Mouse (Mus musculus) kidney, postnatal 0 days (tissue): Measurements from ENCODE around the gene Plbd2. TPM values are rescaled to one million over a fixed set of nuclear protein-coding genes. Genes with fewer than 3 reads are reported as not detected.

ENCODE experiments used
- ATAC-seq: fragments of 200-750 bp; cut with Nextera tagmentation; replicated peaks from 2 replicates; pipeline ENCODE4 v1.8.0; 2017; ENCODE audit warnings: low read depth, moderate number of reproducible peaks, moderate TSS enrichment, moderate library complexity; ENCODE audit not compliant: low FRiP score
- DNase-seq: peaks from one replicate; pipeline ENCODE4 v3.0.0-alpha.2; 2016; ENCODE audit warnings: low spot score
- H3K27ac ChIP-seq: fragments of 300-500 bp; sonication (generic); 2 replicates; pipeline ENCODE4 v1.5.1; 2014; ENCODE audit warnings: mild to moderate bottlenecking
- H3K27me3 ChIP-seq: fragments of 300-500 bp; sonication (generic); 2 replicates; pipeline ENCODE4 v1.6.1; 2014; ENCODE audit warnings: low read length, mixed read lengths; ENCODE audit not compliant: insufficient read depth
- H3K36me3 ChIP-seq: fragments of 300-500 bp; sonication (generic); 2 replicates; pipeline ENCODE4 v1.6.1; 2014; ENCODE audit warnings: low read length, mixed read lengths; ENCODE audit not compliant: insufficient read depth
- H3K4me1 ChIP-seq: fragments of 300-500 bp; sonication (generic); replicated peaks from 2 replicates; pipeline ENCODE4 v1.6.1; 2014; ENCODE audit warnings: antibody characterized with exemption, low read length, mixed read lengths; ENCODE audit not compliant: insufficient read depth
- H3K4me2 ChIP-seq: fragments of 300-500 bp; sonication (generic); 2 replicates; pipeline ENCODE4 v1.6.1; 2014; ENCODE audit warnings: mild to moderate bottlenecking, low read length, moderate library complexity, mixed read lengths
- H3K4me3 ChIP-seq: fragments of 300-500 bp; sonication (generic); replicated peaks from 2 replicates; pipeline ENCODE4 v1.5.1; 2014; ENCODE audit warnings: low read depth, low read length
- H3K9ac ChIP-seq: fragments of 300-500 bp; sonication (generic); 2 replicates; pipeline ENCODE4 v1.6.1; 2014; ENCODE audit warnings: low read depth, low read length
- H3K9me3 ChIP-seq: fragments of 300-500 bp; sonication (generic); replicated peaks from 2 replicates; pipeline ENCODE4 v1.6.1; 2016; ENCODE audit warnings: low read length, inconsistent platforms, mixed read lengths
- CTCF ChIP-seq: IDR thresholded peaks from 2 replicates; pipeline ENCODE4 v1.5.1; 2016; ENCODE audit warnings: antibody characterized with exemption, low read depth, mild to moderate bottlenecking, moderate library complexity
- WGBS: fragments of 180-500 bp; shearing (Covaris S2); extraction: QIAGEN DNeasy Blood & Tissue Kit; methylation state at CpG from one replicate; pipeline ENCODE4 v1.1.7; 2014; 5-methylcytosine and 5-hydroxymethylcytosine counted together
- polyA plus RNA-seq: library from polyadenylated mRNA; unstranded; fragments of >200 nt; fragmentation: Nextera tagmentation; extraction: Ambion mirVana; gene quantifications from 2 replicates; pipeline ENCODE4 v1.2.1, GENCODE M21; 2015

Gene Plbd2
- polyA plus RNA-seq, 1 experiment from 2014 or later: 78.2 TPM

DNA sequence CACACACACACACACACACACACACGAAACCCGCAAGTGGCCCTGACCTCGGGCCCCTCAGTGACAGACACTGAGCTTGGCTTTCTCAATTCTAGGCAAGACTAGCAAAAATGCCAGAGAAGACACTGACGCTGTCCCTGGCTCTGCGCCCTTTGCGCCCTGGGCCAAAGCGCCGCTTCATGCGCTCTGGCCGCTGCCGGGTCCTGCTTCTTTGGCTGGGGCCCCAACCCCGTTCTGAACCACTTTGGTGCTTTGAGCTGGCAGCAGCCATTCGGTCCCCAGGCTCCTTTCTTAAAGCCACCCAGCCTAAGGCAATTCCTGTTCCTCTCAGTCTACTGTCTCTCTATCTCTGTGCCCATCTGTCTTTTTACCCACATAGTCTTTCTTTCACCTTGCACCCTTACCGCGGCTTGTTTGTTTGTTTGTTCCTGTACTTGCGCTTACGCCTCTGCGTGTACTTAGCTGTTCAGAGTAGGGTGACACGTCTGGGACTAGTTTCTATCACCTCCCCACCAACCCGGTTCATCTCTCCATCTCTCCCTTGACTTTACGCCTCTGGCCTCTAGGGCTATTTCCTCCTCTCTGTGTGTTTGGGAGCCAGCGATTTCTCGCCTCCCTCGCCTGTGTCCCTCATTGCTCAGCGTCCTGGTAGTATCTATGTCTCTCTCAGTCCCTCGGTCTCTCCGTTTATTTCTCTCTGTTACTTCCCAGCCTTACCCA lies 64.3 kb downstream of the Plbd2 start:
- Histone ChIP-seq H3K27ac (no peak overlapping the region), H3K4me2 (peak overlapping the region; percentile 50; the same call in 1 of the 2 replicates), H3K4me3 (no peak overlapping the region), H3K36me3 (no peaks in the 10 kb centered on the region), H3K9ac (no peak overlapping the region), H3K9me3 (no peaks in the 10 kb centered on the region), H3K4me1 (peaks cover 8% of the 10 kb centered on the region; the same call in 1 of the 2 replicates), H3K27me3 (peaks cover 64% of the 10 kb centered on the region)
- ATAC-seq (no peak), DNase-seq (peak; percentile 15)
- TF ChIP-seq CTCF: no peak
- WGBS: 1% methylated on average over 27 of the region's 27 CpGs

DNA sequence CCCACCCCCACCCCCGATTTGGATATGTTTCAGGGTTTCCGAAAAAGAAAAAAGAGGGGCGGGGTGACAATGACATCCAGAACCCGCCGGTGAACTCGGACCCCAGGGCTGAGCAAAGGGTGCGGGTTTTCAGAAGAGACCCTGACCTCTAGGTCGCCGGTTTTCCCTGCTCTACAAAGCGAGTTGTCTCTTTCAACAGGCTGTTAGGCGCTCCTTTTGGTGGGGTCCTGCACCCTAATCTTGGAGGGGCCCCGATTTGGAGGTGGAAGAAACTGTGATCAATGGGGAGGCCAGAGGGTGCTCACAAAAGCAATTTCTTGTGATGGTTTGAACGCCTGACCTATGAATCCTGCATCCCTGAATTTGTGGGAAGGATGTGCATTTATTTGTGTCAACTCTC lies 65.0 kb downstream of the Plbd2 start:
- Histone ChIP-seq H3K36me3 (no peaks in the 10 kb centered on the region), H3K9ac (no peak overlapping the region), H3K4me1 (peaks cover 8% of the 10 kb centered on the region; the same call in 1 of the 2 replicates), H3K9me3 (no peaks in the 10 kb centered on the region), H3K4me2 (no peak overlapping the region), H3K4me3 (no peak overlapping the region), H3K27me3 (peaks cover 70% of the 10 kb centered on the region), H3K27ac (no peak overlapping the region)
- 3% methylated on average over 13 of the region's 13 CpGs for WGBS
- DNase-seq: no peak
- ATAC-seq: no peak
- TF ChIP-seq CTCF: no peak

DNA sequence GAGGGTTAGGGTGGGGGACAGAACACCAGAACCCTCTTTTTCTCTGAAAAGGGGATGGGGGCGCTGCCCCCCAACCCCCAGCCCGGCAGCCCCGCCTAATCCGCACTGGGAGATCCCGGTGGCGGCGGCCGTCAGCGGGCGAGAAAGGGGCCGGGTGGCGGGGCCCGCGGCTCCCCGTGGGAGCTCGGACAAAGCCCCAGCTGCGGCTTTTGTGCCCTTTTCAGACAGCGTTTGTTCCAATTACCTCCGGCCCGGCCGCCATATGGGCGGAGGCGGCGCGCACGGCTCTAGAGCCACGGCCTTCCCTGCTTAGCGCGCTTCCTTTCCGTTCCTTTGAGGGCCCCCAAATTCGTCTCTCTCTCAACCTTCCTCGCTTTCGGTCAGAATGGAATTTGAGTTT lies 65.4 kb downstream of the Plbd2 start:
- Histone ChIP-seq H3K4me3 (no peak overlapping the region), H3K4me1 (peaks cover 8% of the 10 kb centered on the region; the same call in 1 of the 2 replicates), H3K27me3 (peaks cover 72% of the 10 kb centered on the region), H3K27ac (no peak overlapping the region), H3K4me2 (no peak overlapping the region), H3K9ac (no peak overlapping the region), H3K9me3 (no peaks in the 10 kb centered on the region), H3K36me3 (no peaks in the 10 kb centered on the region)
- TF ChIP-seq CTCF: no peak
- under 1% methylated on average over 33 of the region's 33 CpGs for WGBS
- DNase-seq (no peak), ATAC-seq (no peak)

DNA sequence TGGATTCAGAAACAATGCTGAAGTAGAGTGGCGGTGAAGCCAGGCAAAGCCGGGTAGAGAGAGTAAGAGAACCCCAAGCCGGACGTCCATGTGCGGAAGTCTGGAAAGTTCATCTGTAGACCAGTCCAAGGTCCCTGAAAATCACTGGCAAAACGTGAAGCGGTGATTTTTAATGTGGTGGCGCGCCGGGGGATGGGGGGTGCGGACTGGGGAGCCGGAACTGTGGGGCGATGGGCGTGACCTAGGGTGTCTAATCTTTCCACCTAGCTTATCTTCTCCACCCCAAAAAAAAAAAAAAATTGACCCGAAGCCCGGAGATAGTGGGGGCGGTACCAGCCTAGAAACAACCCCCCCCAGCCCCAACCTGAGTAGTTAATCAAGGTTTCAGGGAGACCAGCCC lies 65.9 kb downstream of the Plbd2 start:
- 2% methylated on average over 16 of the region's 17 CpGs for WGBS
- ATAC-seq (no peak), DNase-seq (no peak)
- peaks cover 75% of the 10 kb centered on the region for H3K27me3 ChIP-seq
- no peaks in the 10 kb centered on the region for H3K36me3 ChIP-seq
- no peak overlapping the region for H3K27ac ChIP-seq
- H3K9ac ChIP-seq: no peak overlapping the region
- peaks cover 8% of the 10 kb centered on the region; the same call in 1 of the 2 replicates for H3K4me1 ChIP-seq
- H3K9me3 ChIP-seq: no peaks in the 10 kb centered on the region
- H3K4me3 ChIP-seq: no peak overlapping the region
- H3K4me2 ChIP-seq: no peak overlapping the region
- no peak for TF ChIP-seq CTCF

DNA sequence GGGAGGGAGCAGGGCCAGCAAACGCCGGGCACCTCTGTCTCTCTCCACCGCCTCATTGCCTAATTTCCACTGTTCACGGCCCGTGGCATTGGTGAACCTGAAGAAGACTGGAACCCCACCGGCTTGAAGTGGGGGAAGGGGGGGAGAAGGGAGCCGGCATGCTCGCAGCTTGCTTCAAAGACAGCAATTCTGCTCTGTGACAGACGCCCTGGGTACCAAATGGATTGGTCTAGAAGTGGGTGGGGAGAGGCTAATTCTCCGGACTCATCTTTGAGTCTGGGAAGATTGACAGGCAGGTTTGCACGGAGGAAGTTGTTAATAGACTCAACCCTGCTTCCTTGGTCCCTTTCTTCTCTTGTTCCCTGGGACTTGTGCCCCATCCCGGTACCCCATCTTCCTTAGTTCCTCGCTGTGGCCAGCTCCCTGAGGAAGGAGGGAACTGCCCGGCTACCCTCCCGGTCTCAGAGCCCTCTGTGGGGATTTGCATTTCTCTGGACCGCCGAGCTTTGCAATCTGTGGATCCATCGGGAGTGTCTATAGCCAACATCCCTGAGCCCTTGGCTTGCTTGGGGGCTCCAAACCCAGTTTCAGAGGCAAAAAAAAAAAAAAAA lies 66.4 kb downstream of the Plbd2 start:
- Histone ChIP-seq H3K9ac (no peak overlapping the region), H3K27ac (no peak overlapping the region), H3K4me1 (peaks cover 8% of the 10 kb centered on the region; the same call in 1 of the 2 replicates), H3K4me2 (no peak overlapping the region), H3K36me3 (no peaks in the 10 kb centered on the region), H3K4me3 (no peak overlapping the region), H3K27me3 (peaks cover 80% of the 10 kb centered on the region), H3K9me3 (no peaks in the 10 kb centered on the region)
- no peak for TF ChIP-seq CTCF
- under 1% methylated on average over 18 of the region's 18 CpGs for WGBS
- ATAC-seq: no peak
- DNase-seq: no peak

DNA sequence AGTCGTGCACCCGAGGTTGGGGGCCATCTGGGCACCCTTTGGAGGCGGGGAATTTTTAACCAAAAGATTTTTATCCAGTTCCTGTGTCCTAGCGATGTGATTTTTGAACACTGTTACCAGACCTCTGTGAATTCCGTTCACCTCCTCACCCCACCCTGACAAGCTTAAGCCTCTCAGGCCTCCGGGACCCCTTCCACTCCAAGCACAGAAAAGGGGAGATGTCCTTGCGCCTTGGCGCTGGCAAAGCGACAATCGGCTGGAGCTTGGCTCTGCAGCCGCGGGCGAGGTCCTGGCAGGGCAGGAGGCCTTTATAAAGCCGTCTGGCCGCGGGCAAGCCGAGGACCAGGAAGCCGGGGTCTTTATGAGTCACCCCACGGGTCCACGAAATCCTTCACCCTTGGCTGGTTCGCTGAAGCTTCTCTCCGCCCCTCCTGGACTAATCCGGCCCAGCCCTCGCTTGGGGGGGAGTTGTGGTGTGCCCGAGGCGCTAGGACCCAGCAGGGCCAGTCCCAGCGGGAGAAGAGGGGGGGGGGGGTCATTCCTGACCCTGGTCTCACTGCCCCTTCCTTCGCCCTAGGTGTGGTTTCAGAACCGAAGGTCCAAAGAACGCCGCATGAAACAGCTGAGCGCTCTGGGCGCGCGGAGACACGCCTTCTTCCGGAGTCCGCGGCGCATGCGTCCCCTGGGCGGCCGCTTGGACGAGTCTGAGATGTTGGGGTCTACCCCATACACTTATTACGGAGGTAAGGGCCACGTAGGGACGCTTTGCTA lies 67.5 kb downstream of the Plbd2 start:
- no peak for TF ChIP-seq CTCF
- Histone ChIP-seq H3K27ac (no peak overlapping the region), H3K4me1 (peaks cover 8% of the 10 kb centered on the region; the same call in 1 of the 2 replicates), H3K4me2 (peak overlapping the region; percentile 58), H3K9ac (no peak overlapping the region), H3K4me3 (peak overlapping the region; percentile 36), H3K9me3 (no peaks in the 10 kb centered on the region), H3K27me3 (peaks cover 91% of the 10 kb centered on the region), H3K36me3 (no peaks in the 10 kb centered on the region)
- 1% methylated on average over 47 of the region's 47 CpGs for WGBS
- DNase-seq (no peak), ATAC-seq (peak; percentile 47; the same call in 1 of the 2 replicates)
